Mouse (Mus musculus): ENCODE results near the gene Lsmem1. TPM values are rescaled to one million over a fixed set of nuclear protein-coding genes. Genes with fewer than 3 reads are reported as not detected.

The Lsmem1 gene
- polyA plus RNA-seq, 1 experiment from 2014 or later, result not detected

GRCm38 (mm10) chr12:40220001-40220570 is 20.8 kb upstream of the Lsmem1 start:
- Histone ChIP-seq H3K4me1 (ENCODE audit: control insufficient read depth, insufficient read depth, low read length) (peaks cover 16% of the 10 kb centered on the region), H3K36me3 (ENCODE audit: control insufficient read depth, insufficient read depth, low read length) (peaks cover 9% of the 10 kb centered on the region), H3K9ac (ENCODE audit: low read depth, low read length) (peak overlapping the region; percentile 48; the same call in 1 of the 2 replicates), H3K9me3 (replicated peaks; ENCODE audit: control insufficient read depth, low read length, poor library complexity, severe bottlenecking) (no peaks in the 10 kb centered on the region), H3K27me3 (ENCODE audit: control insufficient read depth, insufficient read depth, low read depth, low read length) (no peaks in the 10 kb centered on the region), H3K4me2 (ENCODE audit: low read length) (peak overlapping the region; percentile 40), H3K27ac (ENCODE audit: low read length) (0 out of 2 replicates have a peak overlapping the region, but pooled peaks have one; percentile 26), H3K4me3 (ENCODE audit: low read depth, low read length) (peak overlapping the region; percentile 11)
- no peak for ATAC-seq
- WGBS, result 50% methylated on average over 3 of the region's 3 CpGs

GRCm38 (mm10) chr12:40218430-40218945 is 19.2 kb upstream of the Lsmem1 start:
- no peak overlapping the region for H3K4me3 ChIP-seq (ENCODE audit: low read depth, low read length)
- ATAC-seq, result no peak
- H3K36me3 ChIP-seq (ENCODE audit: control insufficient read depth, insufficient read depth, low read length), result peaks cover 17% of the 10 kb centered on the region
- H3K4me1 ChIP-seq (ENCODE audit: control insufficient read depth, insufficient read depth, low read length), result peaks cover 16% of the 10 kb centered on the region
- H3K9me3 ChIP-seq (replicated peaks; ENCODE audit: control insufficient read depth, low read length, poor library complexity, severe bottlenecking), result no peaks in the 10 kb centered on the region
- no peak overlapping the region for H3K9ac ChIP-seq (ENCODE audit: low read depth, low read length)
- H3K27ac ChIP-seq (ENCODE audit: low read length), result no peak overlapping the region
- H3K27me3 ChIP-seq (ENCODE audit: control insufficient read depth, insufficient read depth, low read depth, low read length), result no peaks in the 10 kb centered on the region
- no peak overlapping the region for H3K4me2 ChIP-seq (ENCODE audit: low read length)
- WGBS, result 62% methylated on average over 2 of the region's 2 CpGs

- Histone ChIP-seq H3K27me3 (ENCODE audit: control insufficient read depth, insufficient read depth, low read depth, low read length) (no peaks in the 10 kb centered on the region), H3K4me3 (ENCODE audit: low read depth, low read length) (no peak overlapping the region), H3K4me1 (ENCODE audit: control insufficient read depth, insufficient read depth, low read length) (peaks cover 16% of the 10 kb centered on the region), H3K36me3 (ENCODE audit: control insufficient read depth, insufficient read depth, low read length) (peaks cover 22% of the 10 kb centered on the region), H3K4me2 (ENCODE audit: low read length) (no peak overlapping the region), H3K9ac (ENCODE audit: low read depth, low read length) (no peak overlapping the region), H3K27ac (ENCODE audit: low read length) (no peak overlapping the region), H3K9me3 (replicated peaks; ENCODE audit: control insufficient read depth, low read length, poor library complexity, severe bottlenecking) (no peaks in the 10 kb centered on the region)
- ATAC-seq, result no peak
- WGBS, result 88% methylated on average over 2 of the region's 2 CpGs
These were observed 18.5 kb upstream of the Lsmem1 start for GRCm38 (mm10) chr12:40217776-40218175.

GRCm38 (mm10) chr12:40214888-40215876 is 15.9 kb upstream of the Lsmem1 start:
- H3K4me1 ChIP-seq (ENCODE audit: control insufficient read depth, insufficient read depth, low read length), result peaks cover 1% of the 10 kb centered on the region
- no peaks in the 10 kb centered on the region for H3K9me3 ChIP-seq (replicated peaks; ENCODE audit: control insufficient read depth, low read length, poor library complexity, severe bottlenecking)
- H3K27me3 ChIP-seq (ENCODE audit: control insufficient read depth, insufficient read depth, low read depth, low read length), result no peaks in the 10 kb centered on the region
- 92% methylated on average over 15 of the region's 15 CpGs for WGBS
- H3K9ac ChIP-seq (ENCODE audit: low read depth, low read length), result no peak overlapping the region
- no peak overlapping the region for H3K27ac ChIP-seq (ENCODE audit: low read length)
- ATAC-seq, result no peak
- no peak overlapping the region for H3K4me3 ChIP-seq (ENCODE audit: low read depth, low read length)
- H3K36me3 ChIP-seq (ENCODE audit: control insufficient read depth, insufficient read depth, low read length), result peaks cover 27% of the 10 kb centered on the region
- H3K4me2 ChIP-seq (ENCODE audit: low read length), result no peak overlapping the region

- peaks cover 30% of the 10 kb centered on the region for H3K36me3 ChIP-seq (ENCODE audit: control insufficient read depth, insufficient read depth, low read length)
- H3K27me3 ChIP-seq (ENCODE audit: control insufficient read depth, insufficient read depth, low read depth, low read length), result no peaks in the 10 kb centered on the region
- no peak overlapping the region for H3K4me3 ChIP-seq (ENCODE audit: low read depth, low read length)
- H3K9ac ChIP-seq (ENCODE audit: low read depth, low read length), result no peak overlapping the region
- no peaks in the 10 kb centered on the region for H3K4me1 ChIP-seq (ENCODE audit: control insufficient read depth, insufficient read depth, low read length)
- H3K4me2 ChIP-seq (ENCODE audit: low read length), result no peak overlapping the region
- WGBS, result 82% methylated on average over 3 of the region's 3 CpGs
- no peak overlapping the region for H3K27ac ChIP-seq (ENCODE audit: low read length)
- ATAC-seq, result no peak
- no peaks in the 10 kb centered on the region for H3K9me3 ChIP-seq (replicated peaks; ENCODE audit: control insufficient read depth, low read length, poor library complexity, severe bottlenecking)
These were observed 9.8 kb upstream of the Lsmem1 start for GRCm38 (mm10) chr12:40209049-40209448.

GRCm38 (mm10) chr12:40207909-40208308 is 8.6 kb upstream of the Lsmem1 start:
- H3K4me2 ChIP-seq (ENCODE audit: low read length), result no peak overlapping the region
- 96% methylated on average over 4 of the region's 4 CpGs for WGBS
- no peak overlapping the region for H3K4me3 ChIP-seq (ENCODE audit: low read depth, low read length)
- no peak overlapping the region for H3K27ac ChIP-seq (ENCODE audit: low read length)
- no peak for ATAC-seq
- no peaks in the 10 kb centered on the region for H3K4me1 ChIP-seq (ENCODE audit: control insufficient read depth, insufficient read depth, low read length)
- H3K9ac ChIP-seq (ENCODE audit: low read depth, low read length), result no peak overlapping the region
- H3K27me3 ChIP-seq (ENCODE audit: control insufficient read depth, insufficient read depth, low read depth, low read length), result no peaks in the 10 kb centered on the region
- peaks cover 26% of the 10 kb centered on the region for H3K36me3 ChIP-seq (ENCODE audit: control insufficient read depth, insufficient read depth, low read length)
- H3K9me3 ChIP-seq (replicated peaks; ENCODE audit: control insufficient read depth, low read length, poor library complexity, severe bottlenecking), result no peaks in the 10 kb centered on the region

- 90% methylated on average over 7 of the region's 7 CpGs for WGBS
- H3K4me1 ChIP-seq (ENCODE audit: control insufficient read depth, insufficient read depth, low read length), result no peaks in the 10 kb centered on the region
- H3K36me3 ChIP-seq (ENCODE audit: control insufficient read depth, insufficient read depth, low read length), result peaks cover 12% of the 10 kb centered on the region
- H3K27me3 ChIP-seq (ENCODE audit: control insufficient read depth, insufficient read depth, low read depth, low read length), result no peaks in the 10 kb centered on the region
- H3K9ac ChIP-seq (ENCODE audit: low read depth, low read length), result no peak overlapping the region
- no peak overlapping the region for H3K4me3 ChIP-seq (ENCODE audit: low read depth, low read length)
- H3K4me2 ChIP-seq (ENCODE audit: low read length), result no peak overlapping the region
- no peak for ATAC-seq
- H3K9me3 ChIP-seq (replicated peaks; ENCODE audit: control insufficient read depth, low read length, poor library complexity, severe bottlenecking), result no peaks in the 10 kb centered on the region
- H3K27ac ChIP-seq (ENCODE audit: low read length), result no peak overlapping the region
These were observed 3.1 kb upstream of the Lsmem1 start for GRCm38 (mm10) chr12:40202161-40203035.

GRCm38 (mm10) chr12:40200484-40201235 is 1.4 kb upstream of the Lsmem1 start:
- WGBS, result 93% methylated on average over 6 of the region's 6 CpGs
- Histone ChIP-seq H3K4me1 (ENCODE audit: control insufficient read depth, insufficient read depth, low read length) (no peaks in the 10 kb centered on the region), H3K4me2 (ENCODE audit: low read length) (no peak overlapping the region), H3K27ac (ENCODE audit: low read length) (no peak overlapping the region), H3K27me3 (ENCODE audit: control insufficient read depth, insufficient read depth, low read depth, low read length) (no peaks in the 10 kb centered on the region), H3K9ac (ENCODE audit: low read depth, low read length) (no peak overlapping the region), H3K36me3 (ENCODE audit: control insufficient read depth, insufficient read depth, low read length) (peaks cover 9% of the 10 kb centered on the region; the same call in 1 of the 2 replicates), H3K4me3 (ENCODE audit: low read depth, low read length) (no peak overlapping the region), H3K9me3 (replicated peaks; ENCODE audit: control insufficient read depth, low read length, poor library complexity, severe bottlenecking) (no peaks in the 10 kb centered on the region)
- no peak for ATAC-seq

All from midbrain, embryonic 16.5 days (tissue).